Mouse (Mus musculus) kidney, postnatal 0 days (tissue): Measurements from ENCODE around the gene Txk. TPM values are rescaled to one million over a fixed set of nuclear protein-coding genes. Genes with fewer than 3 reads are reported as not detected.

Experiments
- ATAC-seq: fragments of 200-750 bp; cut with Nextera tagmentation; replicated peaks from 2 replicates; pipeline ENCODE4 v1.8.0; 2017; ENCODE audit warnings: low read depth, moderate number of reproducible peaks, moderate TSS enrichment, moderate library complexity; ENCODE audit not compliant: low FRiP score
- DNase-seq: peaks from one replicate; pipeline ENCODE4 v3.0.0-alpha.2; 2016; ENCODE audit warnings: low spot score
- H3K27ac ChIP-seq: fragments of 300-500 bp; sonication (generic); 2 replicates; pipeline ENCODE4 v1.5.1; 2014; ENCODE audit warnings: mild to moderate bottlenecking
- H3K27me3 ChIP-seq: fragments of 300-500 bp; sonication (generic); 2 replicates; pipeline ENCODE4 v1.6.1; 2014; ENCODE audit warnings: low read length, mixed read lengths; ENCODE audit not compliant: insufficient read depth
- H3K36me3 ChIP-seq: fragments of 300-500 bp; sonication (generic); 2 replicates; pipeline ENCODE4 v1.6.1; 2014; ENCODE audit warnings: low read length, mixed read lengths; ENCODE audit not compliant: insufficient read depth
- H3K4me1 ChIP-seq: fragments of 300-500 bp; sonication (generic); replicated peaks from 2 replicates; pipeline ENCODE4 v1.6.1; 2014; ENCODE audit warnings: antibody characterized with exemption, low read length, mixed read lengths; ENCODE audit not compliant: insufficient read depth
- H3K4me2 ChIP-seq: fragments of 300-500 bp; sonication (generic); 2 replicates; pipeline ENCODE4 v1.6.1; 2014; ENCODE audit warnings: mild to moderate bottlenecking, low read length, moderate library complexity, mixed read lengths
- H3K4me3 ChIP-seq: fragments of 300-500 bp; sonication (generic); replicated peaks from 2 replicates; pipeline ENCODE4 v1.5.1; 2014; ENCODE audit warnings: low read depth, low read length
- H3K9ac ChIP-seq: fragments of 300-500 bp; sonication (generic); 2 replicates; pipeline ENCODE4 v1.6.1; 2014; ENCODE audit warnings: low read depth, low read length
- H3K9me3 ChIP-seq: fragments of 300-500 bp; sonication (generic); replicated peaks from 2 replicates; pipeline ENCODE4 v1.6.1; 2016; ENCODE audit warnings: low read length, inconsistent platforms, mixed read lengths
- CTCF ChIP-seq: IDR thresholded peaks from 2 replicates; pipeline ENCODE4 v1.5.1; 2016; ENCODE audit warnings: antibody characterized with exemption, low read depth, mild to moderate bottlenecking, moderate library complexity
- WGBS: fragments of 180-500 bp; shearing (Covaris S2); extraction: QIAGEN DNeasy Blood & Tissue Kit; methylation state at CpG from one replicate; pipeline ENCODE4 v1.1.7; 2014; 5-methylcytosine and 5-hydroxymethylcytosine counted together
- polyA plus RNA-seq: library from polyadenylated mRNA; unstranded; fragments of >200 nt; fragmentation: Nextera tagmentation; extraction: Ambion mirVana; gene quantifications from 2 replicates; pipeline ENCODE4 v1.2.1, GENCODE M21; 2015

Txk gene
- polyA plus RNA-seq, 1 experiment from 2014 or later = 0.45 TPM

- DNase-seq (no peak), ATAC-seq (no peak)
- no peaks in the 10 kb centered on the region for H3K36me3 ChIP-seq
- no peak overlapping the region for H3K4me2 ChIP-seq
- H3K4me1 ChIP-seq = no peaks in the 10 kb centered on the region
- no peak overlapping the region for H3K27ac ChIP-seq
- no peak overlapping the region for H3K4me3 ChIP-seq
- TF ChIP-seq CTCF = no peak
- no peaks in the 10 kb centered on the region for H3K27me3 ChIP-seq
- WGBS = 69% methylated on average over 2 of the region's 2 CpGs
- no peaks in the 10 kb centered on the region for H3K9me3 ChIP-seq
- no peak overlapping the region for H3K9ac ChIP-seq
Observed at GRCm38 (mm10) chr5:72694684-72695083, 57.9 kb downstream of the Txk start.

- WGBS = 89% methylated on average over 5 of the region's 5 CpGs
- no peak for ATAC-seq
- H3K36me3 ChIP-seq = no peaks in the 10 kb centered on the region
- TF ChIP-seq CTCF = no peak
- no peak overlapping the region for H3K9ac ChIP-seq
- no peak for DNase-seq
- no peak overlapping the region for H3K4me2 ChIP-seq
- H3K4me3 ChIP-seq = no peak overlapping the region
- H3K27ac ChIP-seq = no peak overlapping the region
- no peaks in the 10 kb centered on the region for H3K4me1 ChIP-seq
- H3K9me3 ChIP-seq = no peaks in the 10 kb centered on the region
- no peaks in the 10 kb centered on the region for H3K27me3 ChIP-seq
Observed at GRCm38 (mm10) chr5:72690516-72690915, 62.1 kb downstream of the Txk start.

DNA sequence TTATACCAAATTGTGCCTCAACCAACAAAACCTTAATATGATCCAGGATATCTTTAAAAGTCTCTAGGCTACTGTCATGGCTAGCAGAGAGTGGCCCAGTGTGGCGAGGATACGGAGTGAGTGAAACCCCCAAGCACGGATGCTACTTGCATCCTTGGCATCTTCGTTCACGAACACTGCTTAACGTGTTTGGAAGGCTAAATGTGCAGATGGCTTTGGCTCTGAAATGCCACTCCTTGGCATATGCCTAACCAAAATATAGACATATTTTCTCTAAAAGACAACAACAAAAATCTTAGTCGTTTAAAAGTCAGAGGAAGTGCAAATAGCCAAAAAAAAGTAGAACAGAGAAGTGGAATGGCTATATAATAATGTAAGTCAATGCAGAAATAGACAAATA lies 63.0 kb downstream of the Txk start:
- H3K4me3 ChIP-seq = no peak overlapping the region

GRCm38 (mm10) chr5:72681451-72681850 lies 71.1 kb downstream of the Txk start:
- H3K9me3 ChIP-seq = no peaks in the 10 kb centered on the region
- H3K27ac ChIP-seq = no peak overlapping the region

More for the DNA sequence above, 63.0 kb downstream of the Txk start:
- Histone ChIP-seq H3K27ac (no peak overlapping the region), H3K4me2 (no peak overlapping the region), H3K27me3 (no peaks in the 10 kb centered on the region), H3K4me1 (no peaks in the 10 kb centered on the region), H3K36me3 (no peaks in the 10 kb centered on the region), H3K9me3 (no peaks in the 10 kb centered on the region), H3K9ac (no peak overlapping the region)
- DNase-seq (no peak), ATAC-seq (no peak)
- no peak for TF ChIP-seq CTCF
- 91% methylated on average over 7 of the region's 7 CpGs for WGBS

GRCm38 (mm10) chr5:72674994-72675542 lies 77.5 kb downstream of the Txk start:
- no peaks in the 10 kb centered on the region for H3K36me3 ChIP-seq
- no peak overlapping the region for H3K9ac ChIP-seq
- TF ChIP-seq CTCF = no peak
- H3K4me3 ChIP-seq = no peak overlapping the region
- H3K4me2 ChIP-seq = no peak overlapping the region
- 67% methylated on average over 9 of the region's 9 CpGs for WGBS
- no peak for ATAC-seq
- H3K9me3 ChIP-seq = no peaks in the 10 kb centered on the region
- no peak overlapping the region for H3K27ac ChIP-seq
- H3K27me3 ChIP-seq = no peaks in the 10 kb centered on the region
- DNase-seq = no peak
- H3K4me1 ChIP-seq = no peaks in the 10 kb centered on the region

More at GRCm38 (mm10) chr5:72681451-72681850, 71.1 kb downstream of the Txk start:
- no peaks in the 10 kb centered on the region for H3K4me1 ChIP-seq
- no peak overlapping the region for H3K4me2 ChIP-seq
- no peaks in the 10 kb centered on the region for H3K27me3 ChIP-seq
- DNase-seq (no peak), ATAC-seq (no peak)
- TF ChIP-seq CTCF = no peak
- WGBS = 65% methylated on average over 6 of the region's 6 CpGs
- H3K9ac ChIP-seq = no peak overlapping the region
- no peak overlapping the region for H3K4me3 ChIP-seq
- no peaks in the 10 kb centered on the region for H3K36me3 ChIP-seq

- Histone ChIP-seq H3K4me3 (no peak overlapping the region), H3K9ac (no peak overlapping the region), H3K4me1 (no peaks in the 10 kb centered on the region), H3K4me2 (no peak overlapping the region), H3K9me3 (no peaks in the 10 kb centered on the region), H3K27ac (no peak overlapping the region), H3K27me3 (no peaks in the 10 kb centered on the region), H3K36me3 (no peaks in the 10 kb centered on the region)
- ATAC-seq (no peak), DNase-seq (no peak)
- TF ChIP-seq CTCF = no peak
- WGBS = 78% methylated on average over 8 of the region's 8 CpGs
Observed at GRCm38 (mm10) chr5:72671017-72671699, 81.4 kb downstream of the Txk start.

DNA sequence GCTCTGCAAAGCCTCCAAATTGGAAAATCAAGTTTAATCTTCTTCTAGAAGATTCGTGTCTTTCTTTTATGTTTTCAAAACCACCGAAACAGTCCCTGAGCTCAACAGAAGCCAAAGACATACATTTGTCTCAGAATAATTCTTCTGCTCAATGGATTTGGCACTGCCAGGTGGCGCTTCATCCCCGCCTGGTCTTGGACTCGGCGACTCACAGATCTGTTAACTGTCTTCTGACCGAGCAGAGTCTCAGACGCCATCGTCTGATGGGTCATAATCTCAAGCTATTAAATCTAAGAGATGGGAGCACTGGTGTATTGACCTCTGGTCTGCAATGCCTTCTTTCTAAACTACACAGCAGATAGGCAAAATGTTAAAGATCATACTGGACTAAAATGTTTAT lies 84.2 kb downstream of the Txk start:
- 84% methylated on average over 9 of the region's 9 CpGs for WGBS
- no peak for DNase-seq

More for the DNA sequence above, 84.2 kb downstream of the Txk start:
- Histone ChIP-seq H3K4me2 (no peak overlapping the region), H3K9ac (no peak overlapping the region), H3K4me1 (no peaks in the 10 kb centered on the region), H3K9me3 (no peaks in the 10 kb centered on the region), H3K27ac (no peak overlapping the region), H3K36me3 (no peaks in the 10 kb centered on the region), H3K4me3 (no peak overlapping the region), H3K27me3 (no peaks in the 10 kb centered on the region)
- ATAC-seq = no peak
- TF ChIP-seq CTCF = no peak
